Mouse (Mus musculus): ENCODE data around the gene Olfr39. TPM values are rescaled to one million over a fixed set of nuclear protein-coding genes. Genes with fewer than 3 reads are reported as not detected.
"Not testable (repeated sequence)": the region's sequence is repeated elsewhere in the genome, so short reads cannot be mapped to it uniquely, and the experiment has no call there.

The Olfr39 gene
- not detected in 2 replicates for polyA plus RNA-seq (2015; fragmentation: Nextera tagmentation; extraction: Ambion mirVana)

DNA sequence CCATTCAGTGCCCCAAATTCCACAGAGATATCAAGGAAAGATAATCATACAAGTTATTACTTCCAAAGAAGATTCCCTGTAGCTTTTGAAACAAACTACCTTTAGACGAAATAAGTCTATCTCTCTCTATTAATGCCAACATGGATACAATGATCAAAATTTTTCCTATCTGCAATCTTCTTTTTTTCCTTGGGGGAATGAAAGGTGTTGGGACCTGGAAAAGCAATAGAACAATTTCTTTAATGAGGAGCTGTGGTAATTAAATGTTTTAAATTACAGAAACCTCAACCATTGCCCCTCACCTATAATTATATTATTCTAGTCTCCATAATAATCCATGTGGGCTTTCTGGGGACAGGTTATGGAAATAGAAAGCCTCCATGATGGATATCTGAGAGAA is at the start of gene Olfr39:
TSS of gene Olfr39 (plus strand) at position 301 of the 400 bp plus-strand sequence.
- Histone ChIP-seq H3K36me3 (ENCODE audit: control insufficient read depth, insufficient read depth) (no peaks in the 10 kb centered on the region), H3K4me3 (ENCODE audit: low read depth, low read length) (no peak within 1 kb of the TSS), H3K9me3 (replicated peaks; ENCODE audit: control insufficient read depth, low read length) (no peaks in the 10 kb centered on the region), H3K4me1 (ENCODE audit: control insufficient read depth, low read depth, low read length) (no peaks in the 10 kb centered on the region), H3K27me3 (ENCODE audit: control insufficient read depth, insufficient read depth, low read depth, low read length) (no peaks in the 10 kb centered on the region), H3K4me2 (ENCODE audit: low read depth, low read length) (no peak within 1 kb of the TSS), H3K27ac (ENCODE audit: low read length) (no peak within 1 kb of the TSS), H3K9ac (ENCODE audit: low read depth, low read length) (no peak within 1 kb of the TSS)
- ATAC-seq (ENCODE audit: low read depth) = no peak
- 58% methylated on average over 1 of the region's 1 CpGs for WGBS (ENCODE audit: insufficient replicate concordance)

DNA sequence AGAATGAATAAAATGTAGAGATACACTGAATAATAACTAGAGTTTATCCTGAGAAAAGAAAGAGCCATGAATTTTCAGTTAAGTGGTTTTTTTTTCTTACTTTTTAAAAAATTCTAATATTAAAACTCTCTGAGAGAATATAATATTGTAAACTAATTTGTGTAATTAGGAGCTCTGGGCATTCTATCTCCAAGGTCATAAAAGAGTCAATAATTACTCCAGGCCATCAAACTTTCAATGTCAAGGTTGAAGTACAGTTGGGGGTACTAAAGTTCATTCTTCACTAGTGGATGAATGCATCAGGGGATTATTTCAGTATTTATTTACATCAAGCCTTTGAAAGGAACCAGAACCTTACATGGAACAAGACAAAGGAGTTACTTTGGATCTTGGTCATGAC is 45.3 kb upstream of the Olfr39 start, which contains the start of gene Olfr872:
TSS of gene Olfr872 (plus strand) at position 301 of the 400 bp plus-strand sequence.
- Histone ChIP-seq H3K4me3 (ENCODE audit: low read depth, low read length) (no peak within 1 kb of the TSS), H3K9me3 (replicated peaks; ENCODE audit: control insufficient read depth, low read length) (no peaks in the 10 kb centered on the region)
- no peak for ATAC-seq (ENCODE audit: low read depth)

DNA sequence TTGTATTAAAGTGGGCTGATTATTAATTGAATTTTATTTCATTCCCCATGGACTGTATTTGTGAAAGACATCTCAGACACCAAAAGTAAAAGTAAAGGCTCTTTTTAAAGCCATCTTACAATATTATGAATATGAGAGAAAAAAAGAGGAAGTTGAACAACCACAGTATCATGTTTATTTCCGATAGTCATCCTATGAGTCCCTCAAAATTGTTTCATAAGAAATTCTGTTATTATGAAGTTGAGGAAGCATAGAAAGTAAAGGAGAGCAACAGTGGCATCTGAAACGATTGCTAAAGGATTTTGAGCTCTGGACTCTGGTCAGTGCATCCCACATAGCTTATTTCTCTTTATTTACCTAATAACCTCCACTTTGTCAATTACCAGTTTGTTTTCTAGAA is 44.8 kb upstream of the Olfr39 start:
- H3K4me3 ChIP-seq (ENCODE audit: low read depth, low read length) = no peak overlapping the region
- no peak overlapping the region for H3K27ac ChIP-seq (ENCODE audit: low read length)
- 31% methylated on average over 2 of the region's 2 CpGs for WGBS (ENCODE audit: insufficient replicate concordance)
- no peak for ATAC-seq (ENCODE audit: low read depth)
- H3K36me3 ChIP-seq (ENCODE audit: control insufficient read depth, insufficient read depth) = no peaks in the 10 kb centered on the region
- no peaks in the 10 kb centered on the region for H3K9me3 ChIP-seq (replicated peaks; ENCODE audit: control insufficient read depth, low read length)
- H3K4me1 ChIP-seq (ENCODE audit: control insufficient read depth, low read depth, low read length) = no peaks in the 10 kb centered on the region
- H3K4me2 ChIP-seq (ENCODE audit: low read depth, low read length) = no peak overlapping the region
- no peaks in the 10 kb centered on the region for H3K27me3 ChIP-seq (ENCODE audit: control insufficient read depth, insufficient read depth, low read depth, low read length)
- no peak overlapping the region for H3K9ac ChIP-seq (ENCODE audit: low read depth, low read length)

More for the DNA sequence above, 45.3 kb upstream of the Olfr39 start, which contains the start of gene Olfr872:
- Histone ChIP-seq H3K4me2 (ENCODE audit: low read depth, low read length) (no peak within 1 kb of the TSS), H3K9ac (ENCODE audit: low read depth, low read length) (no peak within 1 kb of the TSS), H3K4me1 (ENCODE audit: control insufficient read depth, low read depth, low read length) (no peaks in the 10 kb centered on the region), H3K36me3 (ENCODE audit: control insufficient read depth, insufficient read depth) (no peaks in the 10 kb centered on the region), H3K27me3 (ENCODE audit: control insufficient read depth, insufficient read depth, low read depth, low read length) (no peaks in the 10 kb centered on the region), H3K27ac (ENCODE audit: low read length) (no peak within 1 kb of the TSS)

DNA sequence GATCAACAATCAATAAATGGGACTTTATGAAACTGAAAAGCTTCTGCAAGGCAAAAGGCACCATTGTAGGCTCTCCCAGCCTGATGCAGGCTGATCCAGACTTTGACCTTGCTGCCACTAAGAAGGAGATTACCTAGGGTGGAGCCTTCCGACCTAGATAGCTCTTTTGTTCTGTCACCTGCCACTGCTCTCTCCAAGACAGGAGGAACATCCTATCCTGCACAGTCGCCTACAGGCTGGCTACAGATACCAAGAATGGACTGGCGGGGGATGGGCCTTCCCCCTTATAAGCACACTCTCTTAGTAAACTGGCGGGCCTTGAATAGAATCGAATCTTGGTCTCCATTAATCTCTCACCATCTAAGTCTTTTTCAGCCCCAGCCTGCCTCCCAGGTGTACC is 13.4 kb downstream of the Olfr39 start:
- not testable (repeated sequence) for H3K4me1 ChIP-seq (ENCODE audit: control insufficient read depth, low read depth, low read length); H3K4me2 ChIP-seq (ENCODE audit: low read depth, low read length); ATAC-seq (ENCODE audit: low read depth); H3K27me3 ChIP-seq (ENCODE audit: control insufficient read depth, insufficient read depth, low read depth, low read length); H3K36me3 ChIP-seq (ENCODE audit: control insufficient read depth, insufficient read depth); H3K9ac ChIP-seq (ENCODE audit: low read depth, low read length); H3K27ac ChIP-seq (ENCODE audit: low read length); H3K9me3 ChIP-seq (replicated peaks; ENCODE audit: control insufficient read depth, low read length); H3K4me3 ChIP-seq (ENCODE audit: low read depth, low read length)
- 58% methylated on average over 5 of the region's 5 CpGs for WGBS (ENCODE audit: insufficient replicate concordance)

DNA sequence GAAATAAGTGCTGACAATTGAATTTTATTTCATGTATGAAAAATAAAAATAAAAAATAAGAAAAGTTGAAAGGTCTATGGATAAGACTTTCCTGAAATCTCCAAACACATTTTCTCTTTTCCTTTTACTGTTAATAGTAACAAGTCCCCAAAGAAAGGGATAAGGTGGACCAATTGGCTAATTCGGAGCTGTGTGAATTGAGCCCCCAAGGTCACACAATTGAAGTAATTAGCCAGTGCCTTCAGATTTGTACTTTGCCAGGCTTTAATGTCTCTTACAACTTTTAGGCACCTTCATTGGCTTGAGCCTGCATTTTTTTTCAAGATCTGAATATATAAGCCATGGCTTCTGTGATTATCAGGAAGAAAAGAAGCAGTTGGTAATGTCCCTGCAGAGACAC is 16.1 kb downstream of the Olfr39 start, which contains the start of gene Olfr873:
TSS of gene Olfr873 (plus strand) at position 301 of the 400 bp plus-strand sequence.
- no peak within 1 kb of the TSS for H3K4me3 ChIP-seq (ENCODE audit: low read depth, low read length)
- H3K9ac ChIP-seq (ENCODE audit: low read depth, low read length) = no peak within 1 kb of the TSS
- H3K4me1 ChIP-seq (ENCODE audit: control insufficient read depth, low read depth, low read length) = no peaks in the 10 kb centered on the region
- WGBS (ENCODE audit: insufficient replicate concordance) = 52% methylated on average over 1 of the region's 1 CpGs
- H3K27me3 ChIP-seq (ENCODE audit: control insufficient read depth, insufficient read depth, low read depth, low read length) = no peaks in the 10 kb centered on the region
- H3K4me2 ChIP-seq (ENCODE audit: low read depth, low read length) = no peak within 1 kb of the TSS
- no peak within 1 kb of the TSS for H3K27ac ChIP-seq (ENCODE audit: low read length)
- H3K36me3 ChIP-seq (ENCODE audit: control insufficient read depth, insufficient read depth) = no peaks in the 10 kb centered on the region
- no peak for ATAC-seq (ENCODE audit: low read depth)
- no peaks in the 10 kb centered on the region for H3K9me3 ChIP-seq (replicated peaks; ENCODE audit: control insufficient read depth, low read length)

DNA sequence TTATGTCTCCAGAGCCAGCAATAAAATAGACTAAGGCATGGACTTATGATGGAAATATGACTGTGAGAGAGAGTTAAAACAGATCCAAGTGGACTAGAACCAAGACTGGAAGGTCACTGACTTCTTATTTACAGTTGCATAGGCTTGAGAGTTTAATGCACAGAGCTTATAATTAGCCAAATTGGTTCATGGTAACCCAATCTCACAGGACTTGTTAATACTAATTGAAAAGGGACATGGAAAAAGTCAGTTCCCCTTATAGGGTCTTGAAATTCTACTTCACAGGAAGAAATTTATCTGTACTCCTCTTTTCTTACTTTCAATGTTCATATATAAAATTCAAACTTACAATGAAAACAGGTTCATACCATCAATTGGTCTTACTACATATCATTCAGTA is 53.8 kb downstream of the Olfr39 start, which contains the start of gene Olfr18:
TSS of gene Olfr18 (minus strand) at position 101 of the 400 bp plus-strand sequence.
- H3K27me3 ChIP-seq (ENCODE audit: control insufficient read depth, insufficient read depth, low read depth, low read length) = no peaks in the 10 kb centered on the region
- no peak within 1 kb of the TSS for H3K27ac ChIP-seq (ENCODE audit: low read length)
- no peak within 1 kb of the TSS for H3K9ac ChIP-seq (ENCODE audit: low read depth, low read length)
- ATAC-seq (ENCODE audit: low read depth) = no peak
- no peak within 1 kb of the TSS for H3K4me3 ChIP-seq (ENCODE audit: low read depth, low read length)
- H3K4me2 ChIP-seq (ENCODE audit: low read depth, low read length) = no peak within 1 kb of the TSS
- no peaks in the 10 kb centered on the region for H3K4me1 ChIP-seq (ENCODE audit: control insufficient read depth, low read depth, low read length)
- H3K9me3 ChIP-seq (replicated peaks; ENCODE audit: control insufficient read depth, low read length) = no peaks in the 10 kb centered on the region
- no peaks in the 10 kb centered on the region for H3K36me3 ChIP-seq (ENCODE audit: control insufficient read depth, insufficient read depth)

Other genes with a start within 250 kb of the Olfr39 start
- gene Olfr867, start 224.8 kb upstream of the Olfr39 start, polyA plus RNA-seq (2015; fragmentation: Nextera tagmentation; extraction: Ambion mirVana) = not detected in 2 replicates
- not detected in 2 replicates for gene Olfr868, start 183.7 kb upstream of the Olfr39 start, polyA plus RNA-seq (2015; fragmentation: Nextera tagmentation; extraction: Ambion mirVana)
- gene Olfr869, start 153.3 kb upstream of the Olfr39 start, polyA plus RNA-seq (2015; fragmentation: Nextera tagmentation; extraction: Ambion mirVana) = not detected in 2 replicates
- gene Olfr870, start 108.3 kb upstream of the Olfr39 start, polyA plus RNA-seq (2015; fragmentation: Nextera tagmentation; extraction: Ambion mirVana) = not detected in 2 replicates
- not detected in 2 replicates for gene Olfr871, start 70.1 kb upstream of the Olfr39 start, polyA plus RNA-seq (2015; fragmentation: Nextera tagmentation; extraction: Ambion mirVana)
- not detected in 2 replicates for gene Olfr872, start 45.2 kb upstream of the Olfr39 start, polyA plus RNA-seq (2015; fragmentation: Nextera tagmentation; extraction: Ambion mirVana)
- gene Olfr873, start 16.2 kb downstream of the Olfr39 start, polyA plus RNA-seq (2015; fragmentation: Nextera tagmentation; extraction: Ambion mirVana) = not detected in 2 replicates
- not detected in 2 replicates for gene Olfr18, start 53.7 kb downstream of the Olfr39 start, polyA plus RNA-seq (2015; fragmentation: Nextera tagmentation; extraction: Ambion mirVana)
- 7.8 and 9.6 TPM in 2 replicates for gene Zfp560, start 102.8 kb downstream of the Olfr39 start, polyA plus RNA-seq (2015; fragmentation: Nextera tagmentation; extraction: Ambion mirVana)
- 3.8 and 4.7 TPM in 2 replicates for gene Zfp26, start 177.8 kb downstream of the Olfr39 start, polyA plus RNA-seq (2015; fragmentation: Nextera tagmentation; extraction: Ambion mirVana)
- 6.4 and 8.4 TPM in 2 replicates for gene Zfp426, start 210.4 kb downstream of the Olfr39 start, polyA plus RNA-seq (2015; fragmentation: Nextera tagmentation; extraction: Ambion mirVana)
- gene Zfp266, start 239.1 kb downstream of the Olfr39 start, polyA plus RNA-seq (2015; fragmentation: Nextera tagmentation; extraction: Ambion mirVana) = 12.0 and 13.5 TPM in 2 replicates